Mouse (Mus musculus) midbrain, embryonic 16.5 days (tissue): ENCODE measurements around the gene Elp4. TPM values are rescaled to one million over a fixed set of nuclear protein-coding genes. Genes with fewer than 3 reads are reported as not detected.

ENCODE experiments used
- ATAC-seq: fragments of 200-750 bp; cut with Nextera tagmentation; 2 replicates; pipeline ENCODE4 v1.8.0; 2017; ENCODE audit warnings: moderate TSS enrichment
- H3K27ac ChIP-seq: fragments of 300-500 bp; sonication (generic); 2 replicates; pipeline ENCODE4 v1.5.1; 2014; ENCODE audit warnings: mild to moderate bottlenecking, low read length, mixed read lengths
- H3K27me3 ChIP-seq: fragments of 300-500 bp; sonication (generic); 2 replicates; pipeline ENCODE4 v1.6.1; 2014; ENCODE audit warnings: low read depth, low read length, mixed read lengths; ENCODE audit not compliant: control insufficient read depth, insufficient read depth
- H3K36me3 ChIP-seq: fragments of 300-500 bp; sonication (generic); 2 replicates; pipeline ENCODE4 v1.6.1; 2014; ENCODE audit warnings: mild to moderate bottlenecking, low read length, moderate library complexity, mixed read lengths; ENCODE audit not compliant: control insufficient read depth, insufficient read depth
- H3K4me1 ChIP-seq: fragments of 300-500 bp; sonication (generic); 2 replicates; pipeline ENCODE4 v1.6.1; 2014; ENCODE audit warnings: mild to moderate bottlenecking, low read length, mixed read lengths; ENCODE audit not compliant: control insufficient read depth, insufficient read depth
- H3K4me2 ChIP-seq: fragments of 300-500 bp; sonication (generic); 2 replicates; pipeline ENCODE4 v1.6.1; 2014; ENCODE audit warnings: mild to moderate bottlenecking, low read length, mixed read lengths
- H3K4me3 ChIP-seq: fragments of 300-500 bp; sonication (generic); 2 replicates; pipeline ENCODE4 v1.5.1; 2014; ENCODE audit warnings: low read depth, mild to moderate bottlenecking, low read length, moderate library complexity, mixed read lengths
- H3K9ac ChIP-seq: fragments of 300-500 bp; sonication (generic); 2 replicates; pipeline ENCODE4 v1.6.1; 2014; ENCODE audit warnings: low read depth, low read length, mixed read lengths
- H3K9me3 ChIP-seq: fragments of 300-500 bp; sonication (generic); replicated peaks from 2 replicates; pipeline ENCODE4 v1.6.1; 2014; ENCODE audit warnings: mild to moderate bottlenecking, low read length, mixed read lengths; ENCODE audit not compliant: control insufficient read depth, poor library complexity, severe bottlenecking
- WGBS: fragments of 180-500 bp; shearing (Covaris S2); extraction: QIAGEN DNeasy Blood & Tissue Kit; methylation state at CpG from one replicate; pipeline ENCODE4 v1.1.7; 2014; 5-methylcytosine and 5-hydroxymethylcytosine counted together
- polyA plus RNA-seq: library from polyadenylated mRNA; unstranded; fragments of >200 nt; fragmentation: Nextera tagmentation; extraction: Ambion mirVana; gene quantifications from 2 replicates; pipeline ENCODE4 v1.2.1, GENCODE M21; 2015

Gene Elp4
- polyA plus RNA-seq, 1 experiment from 2014 or later: 41.3 TPM

GRCm38 (mm10) chr2:105908351-105908750 is 4.0 kb upstream of the Elp4 start:
- WGBS: 85% methylated on average over 5 of the region's 5 CpGs
- Histone ChIP-seq H3K4me3 (no peak overlapping the region), H3K27me3 (peaks cover 3% of the 10 kb centered on the region), H3K36me3 (no peaks in the 10 kb centered on the region; the same call in 1 of the 2 replicates), H3K4me2 (no peak overlapping the region), H3K9me3 (no peaks in the 10 kb centered on the region), H3K4me1 (peaks cover 7% of the 10 kb centered on the region; the same call in 1 of the 2 replicates), H3K9ac (no peak overlapping the region), H3K27ac (no peak overlapping the region)
- ATAC-seq: no peak

- peak; percentile 66 for ATAC-seq
- Histone ChIP-seq H3K9me3 (no peaks in the 10 kb centered on the region), H3K9ac (peak overlapping the region; percentile 90), H3K36me3 (no peaks in the 10 kb centered on the region), H3K27me3 (no peaks in the 10 kb centered on the region), H3K4me3 (peak overlapping the region; percentile 94), H3K27ac (0 out of 2 replicates have a peak overlapping the region, but pooled peaks have one; percentile 52), H3K4me1 (peaks cover 7% of the 10 kb centered on the region; the same call in 1 of the 2 replicates), H3K4me2 (peak overlapping the region; percentile 77)
- under 1% methylated on average over 12 of the region's 12 CpGs for WGBS
Measured at GRCm38 (mm10) chr2:105904757-105905146, 388 bp upstream of the Elp4 start.

GRCm38 (mm10) chr2:105890816-105891215 is 13.5 kb downstream of the Elp4 start:
- ATAC-seq: no peak
- no peak overlapping the region for H3K4me2 ChIP-seq
- no peak overlapping the region for H3K9ac ChIP-seq

GRCm38 (mm10) chr2:105873403-105873802 is 31.0 kb downstream of the Elp4 start:
- no peak overlapping the region for H3K27ac ChIP-seq
- H3K4me2 ChIP-seq: no peak overlapping the region
- peaks cover 4% of the 10 kb centered on the region; the same call in 1 of the 2 replicates for H3K36me3 ChIP-seq
- 100% methylated on average over 1 of the region's 1 CpGs for WGBS
- 0 out of 2 replicates have a peak, but pooled peaks cover 4% of the 10 kb centered on the region for H3K9me3 ChIP-seq
- no peak for ATAC-seq
- no peaks in the 10 kb centered on the region for H3K4me1 ChIP-seq
- no peak overlapping the region for H3K4me3 ChIP-seq
- H3K9ac ChIP-seq: no peak overlapping the region
- no peaks in the 10 kb centered on the region for H3K27me3 ChIP-seq

More at GRCm38 (mm10) chr2:105890816-105891215, 13.5 kb downstream of the Elp4 start:
- Histone ChIP-seq H3K9me3 (0 out of 2 replicates have a peak, but pooled peaks cover 3% of the 10 kb centered on the region), H3K4me3 (no peak overlapping the region), H3K27me3 (no peaks in the 10 kb centered on the region), H3K27ac (no peak overlapping the region), H3K36me3 (peaks cover 17% of the 10 kb centered on the region), H3K4me1 (no peaks in the 10 kb centered on the region)

GRCm38 (mm10) chr2:105854740-105855139 is 49.6 kb downstream of the Elp4 start:
- H3K36me3 ChIP-seq: no peaks in the 10 kb centered on the region
- H3K9me3 ChIP-seq: no peaks in the 10 kb centered on the region
- H3K27ac ChIP-seq: no peak overlapping the region
- H3K4me3 ChIP-seq: no peak overlapping the region
- H3K4me1 ChIP-seq: no peaks in the 10 kb centered on the region
- H3K4me2 ChIP-seq: no peak overlapping the region
- 42% methylated on average over 2 of the region's 2 CpGs for WGBS
- no peak overlapping the region for H3K9ac ChIP-seq
- H3K27me3 ChIP-seq: no peaks in the 10 kb centered on the region
- ATAC-seq: no peak

GRCm38 (mm10) chr2:105852971-105853370 is 51.4 kb downstream of the Elp4 start:
- 100% methylated on average over 2 of the region's 2 CpGs for WGBS
- H3K9ac ChIP-seq: no peak overlapping the region
- no peak for ATAC-seq
- H3K4me3 ChIP-seq: no peak overlapping the region
- no peaks in the 10 kb centered on the region for H3K9me3 ChIP-seq
- no peaks in the 10 kb centered on the region for H3K4me1 ChIP-seq
- no peaks in the 10 kb centered on the region for H3K27me3 ChIP-seq
- H3K36me3 ChIP-seq: no peaks in the 10 kb centered on the region
- no peak overlapping the region for H3K4me2 ChIP-seq
- no peak overlapping the region for H3K27ac ChIP-seq

- H3K36me3 ChIP-seq: no peaks in the 10 kb centered on the region
- H3K9ac ChIP-seq: no peak overlapping the region
- H3K4me3 ChIP-seq: no peak overlapping the region
- no peaks in the 10 kb centered on the region for H3K4me1 ChIP-seq
- H3K9me3 ChIP-seq: no peaks in the 10 kb centered on the region
- H3K27me3 ChIP-seq: no peaks in the 10 kb centered on the region
- no peak overlapping the region for H3K4me2 ChIP-seq
- H3K27ac ChIP-seq: no peak overlapping the region
- ATAC-seq: no peak
Measured at GRCm38 (mm10) chr2:105851714-105852293, 52.6 kb downstream of the Elp4 start.

GRCm38 (mm10) chr2:105843151-105843550 is 61.2 kb downstream of the Elp4 start:
- no peak for ATAC-seq
- H3K4me2 ChIP-seq: no peak overlapping the region
- H3K36me3 ChIP-seq: no peaks in the 10 kb centered on the region
- no peaks in the 10 kb centered on the region for H3K4me1 ChIP-seq
- 88% methylated on average over 5 of the region's 5 CpGs for WGBS
- no peaks in the 10 kb centered on the region for H3K27me3 ChIP-seq
- no peak overlapping the region for H3K4me3 ChIP-seq
- H3K27ac ChIP-seq: no peak overlapping the region
- H3K9ac ChIP-seq: no peak overlapping the region
- no peaks in the 10 kb centered on the region for H3K9me3 ChIP-seq

GRCm38 (mm10) chr2:105817965-105818364 is 86.4 kb downstream of the Elp4 start:
- Histone ChIP-seq H3K36me3 (no peaks in the 10 kb centered on the region), H3K4me1 (0 out of 2 replicates have a peak, but pooled peaks cover 2% of the 10 kb centered on the region), H3K4me3 (no peak overlapping the region), H3K9me3 (no peaks in the 10 kb centered on the region; the same call in 1 of the 2 replicates), H3K27ac (no peak overlapping the region), H3K4me2 (no peak overlapping the region), H3K9ac (no peak overlapping the region), H3K27me3 (no peaks in the 10 kb centered on the region)
- ATAC-seq: no peak
- WGBS: 93% methylated on average over 1 of the region's 1 CpGs
